Mouse (Mus musculus): ENCODE results near the gene Sema3f.
A peak's percentile ranks its signal among the peaks of the same experiment; 100 is the strongest.

DNA sequence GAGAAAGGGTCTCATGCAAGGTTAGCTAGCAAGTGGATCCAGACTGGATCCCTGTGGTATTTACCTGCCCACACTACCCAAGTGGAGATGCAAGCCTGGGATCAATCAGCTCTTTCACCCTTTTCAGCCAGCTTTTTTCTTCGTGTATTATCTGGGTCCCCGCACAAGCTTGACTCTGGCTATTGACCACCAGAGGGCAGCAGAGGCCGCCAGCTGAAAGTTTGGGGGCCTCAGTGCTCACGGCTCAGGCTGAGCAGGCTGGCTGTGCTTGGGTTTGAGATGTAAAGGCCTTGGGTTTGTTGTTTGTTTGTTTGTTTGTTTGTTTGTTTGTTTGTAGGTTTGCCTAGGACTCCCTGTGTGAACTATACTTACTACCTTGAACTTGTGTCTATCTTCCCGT is 64.7 kb downstream of the Sema3f start:
- TF ChIP-seq POLR2A (IDR thresholded peaks at IDR 0.05; ENCODE audit: extremely low read depth, insufficient read depth, low read length) (no peak), CTCF (IDR thresholded peaks at IDR 0.05; ENCODE audit: extremely low read depth, insufficient read depth, low read length) (peak; percentile 88)

Data from cortical plate, adult 2 months (tissue).